Mouse (Mus musculus): ENCODE results near the gene Cyb5d1. TPM values are rescaled to one million over a fixed set of nuclear protein-coding genes. Genes with fewer than 3 reads are reported as not detected.

Gene Cyb5d1
- polyA plus RNA-seq, 1 experiment from 2014 or later, result 27.1 TPM

GRCm38 (mm10) chr11:69375646-69376045 lies 19.8 kb downstream of the Cyb5d1 start:
- no peak for ATAC-seq
- no peak overlapping the region for H3K27ac ChIP-seq (ENCODE audit: low read length)
- peaks cover 17% of the 10 kb centered on the region for H3K4me1 ChIP-seq (ENCODE audit: control insufficient read depth, insufficient read depth, low read length)
- H3K9ac ChIP-seq (ENCODE audit: low read depth, low read length), result no peak overlapping the region
- no peaks in the 10 kb centered on the region for H3K36me3 ChIP-seq (ENCODE audit: control insufficient read depth, insufficient read depth, low read length)
- H3K9me3 ChIP-seq (replicated peaks; ENCODE audit: control insufficient read depth, low read length, poor library complexity, severe bottlenecking), result no peaks in the 10 kb centered on the region
- no peak overlapping the region for H3K4me2 ChIP-seq (ENCODE audit: low read length)
- 87% methylated on average over 4 of the region's 4 CpGs for WGBS
- no peak overlapping the region for H3K4me3 ChIP-seq (ENCODE audit: low read depth, low read length)
- H3K27me3 ChIP-seq (ENCODE audit: control insufficient read depth, insufficient read depth, low read depth, low read length), result no peaks in the 10 kb centered on the region

DNA sequence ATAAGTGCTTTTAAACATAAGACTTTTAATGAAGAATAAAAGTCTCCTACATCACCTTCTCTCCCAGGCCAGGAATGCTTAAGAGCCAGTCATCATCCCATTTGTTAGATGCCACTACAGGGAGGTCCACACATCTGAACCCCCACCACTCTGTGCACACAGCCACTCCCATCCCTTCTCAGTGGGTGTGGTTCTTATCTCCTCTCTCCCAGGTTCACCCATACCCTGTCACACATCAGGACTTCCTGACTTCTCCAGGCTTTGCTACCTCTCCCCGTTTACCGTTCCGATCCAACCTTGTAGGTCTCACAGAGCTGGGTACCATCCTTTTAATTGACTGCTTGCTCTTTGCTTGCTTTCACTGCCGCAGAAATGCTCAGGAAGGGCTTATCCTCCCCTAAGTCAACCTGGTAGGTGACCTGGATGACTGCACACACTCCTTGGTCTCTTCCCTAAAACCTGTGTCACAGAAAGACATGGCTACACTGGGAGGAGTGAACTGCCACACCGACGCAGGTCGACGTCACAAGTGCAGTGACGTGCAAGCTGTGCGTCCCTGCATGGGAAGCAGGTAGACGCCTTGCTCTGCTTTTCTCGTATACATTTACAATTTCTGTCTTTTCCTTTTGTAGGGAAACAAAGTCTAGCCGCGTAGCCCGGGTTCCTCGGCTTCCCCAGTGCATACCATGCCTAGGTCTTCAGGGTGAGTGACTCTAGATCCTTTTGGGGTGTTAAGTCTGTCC lies 22.0 kb downstream of the Cyb5d1 start:
- no peak overlapping the region for H3K9ac ChIP-seq (ENCODE audit: low read depth, low read length)
- no peaks in the 10 kb centered on the region for H3K36me3 ChIP-seq (ENCODE audit: control insufficient read depth, insufficient read depth, low read length)
- H3K27ac ChIP-seq (ENCODE audit: low read length), result no peak overlapping the region
- WGBS, result 93% methylated on average over 16 of the region's 16 CpGs
- no peak overlapping the region for H3K4me3 ChIP-seq (ENCODE audit: low read depth, low read length)
- H3K4me2 ChIP-seq (ENCODE audit: low read length), result no peak overlapping the region
- H3K4me1 ChIP-seq (ENCODE audit: control insufficient read depth, insufficient read depth, low read length), result peaks cover 19% of the 10 kb centered on the region
- no peak for ATAC-seq
- no peaks in the 10 kb centered on the region for H3K27me3 ChIP-seq (ENCODE audit: control insufficient read depth, insufficient read depth, low read depth, low read length)
- no peaks in the 10 kb centered on the region for H3K9me3 ChIP-seq (replicated peaks; ENCODE audit: control insufficient read depth, low read length, poor library complexity, severe bottlenecking)

- H3K4me2 ChIP-seq (ENCODE audit: low read length), result no peak overlapping the region
- WGBS, result 62% methylated on average over 3 of the region's 3 CpGs
- no peaks in the 10 kb centered on the region for H3K9me3 ChIP-seq (replicated peaks; ENCODE audit: control insufficient read depth, low read length, poor library complexity, severe bottlenecking)
- no peak overlapping the region for H3K9ac ChIP-seq (ENCODE audit: low read depth, low read length)
- ATAC-seq, result no peak
- no peak overlapping the region for H3K27ac ChIP-seq (ENCODE audit: low read length)
- no peaks in the 10 kb centered on the region for H3K36me3 ChIP-seq (ENCODE audit: control insufficient read depth, insufficient read depth, low read length)
- H3K4me3 ChIP-seq (ENCODE audit: low read depth, low read length), result no peak overlapping the region
- no peaks in the 10 kb centered on the region for H3K27me3 ChIP-seq (ENCODE audit: control insufficient read depth, insufficient read depth, low read depth, low read length)
- peaks cover 19% of the 10 kb centered on the region for H3K4me1 ChIP-seq (ENCODE audit: control insufficient read depth, insufficient read depth, low read length)
Measured at GRCm38 (mm10) chr11:69372780-69373170, 22.7 kb downstream of the Cyb5d1 start.

DNA sequence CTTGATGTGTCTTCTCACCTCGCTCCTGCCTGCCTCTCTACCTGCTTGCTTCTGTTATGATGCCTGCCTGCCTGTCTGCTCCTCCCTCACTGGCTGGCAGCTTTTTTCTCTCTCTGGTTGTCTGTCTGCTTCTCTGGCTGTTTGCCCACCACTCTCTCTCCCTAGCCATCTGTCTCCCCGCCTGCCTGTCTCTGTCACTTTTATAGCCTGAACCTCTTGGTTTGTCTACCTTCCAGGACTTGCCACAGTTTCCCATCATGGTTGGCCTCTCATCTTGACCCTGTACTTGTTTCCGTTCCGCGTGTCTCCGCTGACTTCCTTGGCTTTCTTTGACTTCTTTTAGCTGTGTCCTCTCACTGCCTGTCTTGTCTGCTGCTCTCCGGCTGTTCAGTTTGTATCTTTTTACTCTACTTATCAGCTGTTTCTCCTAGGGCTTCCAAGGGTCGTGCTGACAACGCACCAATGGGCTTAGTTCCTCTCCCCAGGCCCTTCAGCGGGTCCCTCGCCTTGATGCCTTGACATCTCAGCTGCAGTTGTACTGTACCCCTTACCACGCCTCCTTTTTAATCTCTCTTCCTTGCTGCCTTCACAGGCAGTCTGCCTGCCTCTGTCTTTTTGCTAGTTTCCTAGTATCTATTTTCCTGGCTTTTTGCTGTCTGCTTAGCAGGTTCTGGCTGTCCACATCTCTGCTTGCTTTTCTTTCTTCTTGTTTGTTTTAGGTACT lies 23.2 kb downstream of the Cyb5d1 start:
- peaks cover 19% of the 10 kb centered on the region for H3K4me1 ChIP-seq (ENCODE audit: control insufficient read depth, insufficient read depth, low read length)
- no peak overlapping the region for H3K4me3 ChIP-seq (ENCODE audit: low read depth, low read length)
- H3K9me3 ChIP-seq (replicated peaks; ENCODE audit: control insufficient read depth, low read length, poor library complexity, severe bottlenecking), result no peaks in the 10 kb centered on the region
- ATAC-seq, result no peak
- WGBS, result 45% methylated on average over 12 of the region's 12 CpGs
- H3K9ac ChIP-seq (ENCODE audit: low read depth, low read length), result no peak overlapping the region; the same call in 1 of the 2 replicates
- H3K36me3 ChIP-seq (ENCODE audit: control insufficient read depth, insufficient read depth, low read length), result no peaks in the 10 kb centered on the region
- H3K27ac ChIP-seq (ENCODE audit: low read length), result peak overlapping the region; percentile 77
- H3K27me3 ChIP-seq (ENCODE audit: control insufficient read depth, insufficient read depth, low read depth, low read length), result no peaks in the 10 kb centered on the region
- H3K4me2 ChIP-seq (ENCODE audit: low read length), result peak overlapping the region; percentile 39; the same call in 1 of the 2 replicates

GRCm38 (mm10) chr11:69371601-69372000 lies 23.8 kb downstream of the Cyb5d1 start:
- Histone ChIP-seq H3K4me3 (ENCODE audit: low read depth, low read length) (no peak overlapping the region), H3K36me3 (ENCODE audit: control insufficient read depth, insufficient read depth, low read length) (no peaks in the 10 kb centered on the region), H3K27ac (ENCODE audit: low read length) (peak overlapping the region; percentile 77), H3K4me1 (ENCODE audit: control insufficient read depth, insufficient read depth, low read length) (peaks cover 19% of the 10 kb centered on the region), H3K27me3 (ENCODE audit: control insufficient read depth, insufficient read depth, low read depth, low read length) (no peaks in the 10 kb centered on the region), H3K9ac (ENCODE audit: low read depth, low read length) (peak overlapping the region; percentile 36), H3K9me3 (replicated peaks; ENCODE audit: control insufficient read depth, low read length, poor library complexity, severe bottlenecking) (no peaks in the 10 kb centered on the region), H3K4me2 (ENCODE audit: low read length) (peak overlapping the region; percentile 39)
- WGBS, result 27% methylated on average over 12 of the region's 12 CpGs
- no peak for ATAC-seq

GRCm38 (mm10) chr11:69370817-69371215 lies 24.6 kb downstream of the Cyb5d1 start:
- H3K27ac ChIP-seq (ENCODE audit: low read length), result peak overlapping the region; percentile 77
- H3K4me1 ChIP-seq (ENCODE audit: control insufficient read depth, insufficient read depth, low read length), result peaks cover 23% of the 10 kb centered on the region
- H3K9ac ChIP-seq (ENCODE audit: low read depth, low read length), result 0 out of 2 replicates have a peak overlapping the region, but pooled peaks have one; percentile 28
- no peaks in the 10 kb centered on the region for H3K9me3 ChIP-seq (replicated peaks; ENCODE audit: control insufficient read depth, low read length, poor library complexity, severe bottlenecking)
- H3K27me3 ChIP-seq (ENCODE audit: control insufficient read depth, insufficient read depth, low read depth, low read length), result no peaks in the 10 kb centered on the region
- 11% methylated on average over 9 of the region's 9 CpGs for WGBS
- peak overlapping the region; percentile 39 for H3K4me2 ChIP-seq (ENCODE audit: low read length)
- no peaks in the 10 kb centered on the region for H3K36me3 ChIP-seq (ENCODE audit: control insufficient read depth, insufficient read depth, low read length)
- peak overlapping the region; percentile 17 for H3K4me3 ChIP-seq (ENCODE audit: low read depth, low read length)
- ATAC-seq, result no peak

DNA sequence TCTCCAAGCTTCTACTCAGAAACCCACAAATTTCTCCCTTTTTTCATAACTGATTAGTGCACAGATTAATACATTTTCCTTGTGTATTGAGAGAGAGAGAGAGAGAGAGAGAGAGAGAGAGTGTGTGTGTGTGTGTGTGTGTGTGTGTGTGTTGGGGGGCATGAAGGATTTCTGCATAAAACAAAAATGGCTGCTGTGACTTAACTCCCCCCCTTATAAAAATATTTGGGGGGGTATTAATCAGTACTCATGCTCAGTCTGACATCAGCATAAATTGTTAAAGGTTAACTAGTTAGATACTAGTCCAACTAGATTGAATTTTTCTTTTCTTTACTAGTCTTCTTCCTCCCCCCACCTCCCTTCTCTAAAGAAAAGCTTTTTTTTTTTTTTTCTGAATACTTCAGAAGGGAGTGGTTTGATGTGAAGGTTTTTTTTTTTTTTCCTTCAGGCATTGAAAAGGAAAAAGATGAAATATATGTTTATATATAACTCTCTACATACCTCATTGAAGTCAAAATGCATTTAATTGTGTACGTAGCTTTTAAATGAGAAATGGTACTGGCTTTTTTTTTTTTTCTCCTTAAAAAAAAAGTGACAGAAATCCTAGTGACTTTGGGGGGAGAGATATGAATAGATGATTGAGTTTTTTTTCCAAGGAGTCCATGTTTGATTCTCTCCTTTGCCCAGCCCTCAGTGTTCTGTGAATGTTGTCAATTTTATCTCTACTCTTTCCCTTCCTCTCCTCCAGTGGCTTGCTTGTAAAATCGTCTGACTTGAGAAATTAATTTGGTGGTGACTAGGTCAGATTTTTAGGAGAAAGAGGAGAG lies 25.2 kb downstream of the Cyb5d1 start:
- Histone ChIP-seq H3K4me3 (ENCODE audit: low read depth, low read length) (peak overlapping the region; percentile 92), H3K36me3 (ENCODE audit: control insufficient read depth, insufficient read depth, low read length) (no peaks in the 10 kb centered on the region), H3K27me3 (ENCODE audit: control insufficient read depth, insufficient read depth, low read depth, low read length) (no peaks in the 10 kb centered on the region), H3K4me2 (ENCODE audit: low read length) (peak overlapping the region; percentile 96), H3K4me1 (ENCODE audit: control insufficient read depth, insufficient read depth, low read length) (peaks cover 29% of the 10 kb centered on the region), H3K9me3 (replicated peaks; ENCODE audit: control insufficient read depth, low read length, poor library complexity, severe bottlenecking) (no peaks in the 10 kb centered on the region), H3K9ac (ENCODE audit: low read depth, low read length) (peak overlapping the region; percentile 100), H3K27ac (ENCODE audit: low read length) (peak overlapping the region; percentile 100)
- ATAC-seq, result no peak
- 13% methylated on average over 2 of the region's 2 CpGs for WGBS

DNA sequence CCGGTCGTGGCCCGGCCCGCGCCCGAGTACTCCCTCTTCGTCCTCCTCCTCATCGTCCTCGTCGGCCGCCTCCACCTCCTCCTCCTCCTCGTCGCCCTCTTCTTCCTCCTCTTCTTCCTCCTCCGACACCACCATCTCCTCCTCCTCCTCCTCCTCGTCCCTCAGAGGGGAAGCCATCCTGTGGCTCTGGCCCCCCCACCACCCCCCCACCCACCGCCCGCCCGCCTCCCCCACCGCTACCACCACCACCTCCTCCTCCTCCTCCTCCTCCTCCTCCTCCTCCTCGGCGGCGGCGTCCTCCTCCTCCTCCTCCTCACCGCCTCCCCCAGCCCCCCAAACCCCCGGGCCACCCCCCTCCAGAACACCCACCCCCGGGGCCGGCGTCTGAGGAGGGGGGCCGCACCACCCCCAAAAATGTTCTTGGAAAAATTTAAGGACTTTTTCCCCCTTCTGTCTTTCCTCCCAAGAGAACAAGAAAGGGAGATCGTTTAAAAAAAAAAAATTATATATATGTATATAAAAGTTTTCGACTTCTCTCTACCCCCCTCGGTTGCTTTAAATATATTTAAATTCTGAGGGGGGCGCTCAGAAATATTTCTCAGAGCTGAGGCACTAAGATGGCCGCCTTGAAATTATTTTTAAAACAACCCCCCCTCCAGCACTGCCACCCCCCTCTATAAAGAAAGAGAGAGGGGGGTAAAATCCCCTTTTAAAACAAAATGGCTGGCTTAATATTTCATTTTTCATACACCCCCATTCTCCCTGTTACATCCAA lies 26.0 kb downstream of the Cyb5d1 start, which contains the start of gene Chd3:
Chd3 (minus strand) TSS at position 192 of the 775 bp plus-strand sequence.
- no peaks in the 10 kb centered on the region for H3K9me3 ChIP-seq (replicated peaks; ENCODE audit: control insufficient read depth, low read length, poor library complexity, severe bottlenecking)
- H3K4me1 ChIP-seq (ENCODE audit: control insufficient read depth, insufficient read depth, low read length), result peaks cover 37% of the 10 kb centered on the region
- peak within 1 kb of the TSS; percentile 96 for H3K4me2 ChIP-seq (ENCODE audit: low read length)
- ATAC-seq, result no peak
- H3K27me3 ChIP-seq (ENCODE audit: control insufficient read depth, insufficient read depth, low read depth, low read length), result no peaks in the 10 kb centered on the region
- peak within 1 kb of the TSS; percentile 92 for H3K4me3 ChIP-seq (ENCODE audit: low read depth, low read length)
- H3K9ac ChIP-seq (ENCODE audit: low read depth, low read length), result peak within 1 kb of the TSS; percentile 100
- H3K36me3 ChIP-seq (ENCODE audit: control insufficient read depth, insufficient read depth, low read length), result no peaks in the 10 kb centered on the region
- H3K27ac ChIP-seq (ENCODE audit: low read length), result peak within 1 kb of the TSS; percentile 100
- 4% methylated on average over 8 of the region's 34 CpGs for WGBS

Measured in midbrain, embryonic 16.5 days (tissue).